Mouse (Mus musculus): ENCODE data around the gene Podnl1.

- TF ChIP-seq TAL1 (conservative IDR thresholded peaks at IDR 0.05; ENCODE audit: low read depth, low read length) (no peak), CTCF (IDR thresholded peaks at IDR 0.05; ENCODE audit: low read depth, low read length) (no peak), GATA1 (IDR thresholded peaks at IDR 0.05; ENCODE audit: borderline replicate concordance, low read length) (no peak)
Measured at GRCm38 (mm10) chr8:84104221-84104620, 21.6 kb upstream of the Podnl1 start.

All from G1E (cell line).